Mouse (Mus musculus) c-Kit-positive CD71-positive TER-119-negative erythroid progenitor cells, embryonic 14.5 days (primary cell): ENCODE measurements around the gene Batf3.
"Not testable (repeated sequence)": the region's sequence is repeated elsewhere in the genome, so short reads cannot be mapped to it uniquely, and the experiment has no call there.

Source experiments
- DNase-seq: peaks from one replicate; pipeline ENCODE4 v3.0.0-alpha.2; 2013; ENCODE audit warnings: low read depth

The Batf3 gene

DNA sequence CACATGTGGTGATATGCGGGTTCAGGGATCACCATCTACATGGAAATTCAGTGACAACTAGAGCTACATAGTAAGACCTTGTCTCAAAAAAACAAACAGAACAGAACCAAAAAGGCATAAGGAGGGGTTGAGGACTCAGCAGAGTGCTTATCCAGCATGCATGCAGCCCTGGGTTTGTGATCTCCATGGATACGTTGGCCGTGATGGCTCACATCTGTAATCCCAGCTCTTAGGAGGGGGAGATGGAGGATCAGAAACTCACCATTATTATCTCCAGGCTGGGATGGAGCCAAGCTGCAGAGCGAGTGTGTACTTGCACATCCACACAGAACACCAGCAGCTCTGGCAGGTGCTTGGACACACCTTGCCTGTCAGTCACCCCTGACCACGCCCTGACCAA, 34.6 kb downstream of the Batf3 start:
- DNase-seq = no peak

GRCm38 (mm10) chr1:191132934-191133333, 35.3 kb downstream of the Batf3 start:
- DNase-seq = no peak

GRCm38 (mm10) chr1:191135406-191135805, 37.8 kb downstream of the Batf3 start:
- no peak for DNase-seq

DNA sequence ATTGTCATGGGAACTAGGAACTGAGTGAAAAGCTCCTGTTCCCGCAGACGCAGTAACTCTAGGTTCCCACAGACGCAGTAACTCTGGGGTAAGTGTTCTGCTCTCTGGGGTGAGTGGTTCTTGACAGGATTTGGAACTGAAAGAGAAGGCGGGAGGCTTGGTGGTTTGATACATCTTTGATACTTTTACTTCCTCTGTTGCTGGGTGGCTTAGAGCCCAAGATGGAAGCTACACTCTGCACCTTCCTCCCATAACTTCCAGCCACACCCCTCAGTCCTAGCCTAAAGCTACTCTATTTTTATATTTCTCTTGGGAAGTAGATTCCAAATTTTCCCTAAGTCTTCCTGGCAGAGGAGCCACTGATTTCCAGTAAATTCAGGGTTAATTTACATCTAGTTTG, 40.8 kb downstream of the Batf3 start:
- DNase-seq = no peak

DNA sequence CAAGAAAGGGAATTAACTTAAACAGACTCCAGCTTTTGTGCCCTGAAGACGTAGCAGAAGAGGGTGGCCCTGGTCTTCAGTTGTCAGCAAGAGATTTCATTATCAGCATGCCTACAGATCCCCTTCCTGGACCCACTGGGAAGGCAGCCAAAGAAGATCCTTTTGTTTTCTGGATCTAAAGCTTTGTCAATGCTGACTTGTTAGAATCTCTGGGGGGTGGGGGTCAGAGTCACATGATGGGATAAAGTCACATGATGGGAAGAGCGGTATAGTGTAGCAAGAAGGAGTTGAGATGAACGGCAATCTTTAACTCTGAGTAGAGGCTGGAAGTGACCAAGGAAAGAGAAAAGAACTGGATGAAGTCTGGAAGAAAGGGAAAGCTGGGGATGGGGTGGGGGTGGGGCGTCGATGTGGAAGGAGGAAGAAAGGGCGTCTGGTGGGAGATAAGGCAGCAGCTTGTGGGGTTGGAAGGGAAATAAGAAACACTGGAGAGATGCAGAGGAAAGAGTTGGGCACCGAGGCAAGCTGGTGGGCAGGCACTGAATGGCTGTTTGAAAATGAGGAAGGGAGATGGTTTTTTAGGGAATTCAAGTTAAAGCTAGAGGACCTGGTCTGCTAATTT, 41.3 kb downstream of the Batf3 start:
- no peak for DNase-seq

- no peak for DNase-seq
Observed at GRCm38 (mm10) chr1:191140983-191141382, 43.3 kb downstream of the Batf3 start.

GRCm38 (mm10) chr1:191149489-191149888, 51.8 kb downstream of the Batf3 start:
- DNase-seq = not testable (repeated sequence)

- DNase-seq = no peak
Observed at GRCm38 (mm10) chr1:191150924-191151605, 53.4 kb downstream of the Batf3 start.

DNA sequence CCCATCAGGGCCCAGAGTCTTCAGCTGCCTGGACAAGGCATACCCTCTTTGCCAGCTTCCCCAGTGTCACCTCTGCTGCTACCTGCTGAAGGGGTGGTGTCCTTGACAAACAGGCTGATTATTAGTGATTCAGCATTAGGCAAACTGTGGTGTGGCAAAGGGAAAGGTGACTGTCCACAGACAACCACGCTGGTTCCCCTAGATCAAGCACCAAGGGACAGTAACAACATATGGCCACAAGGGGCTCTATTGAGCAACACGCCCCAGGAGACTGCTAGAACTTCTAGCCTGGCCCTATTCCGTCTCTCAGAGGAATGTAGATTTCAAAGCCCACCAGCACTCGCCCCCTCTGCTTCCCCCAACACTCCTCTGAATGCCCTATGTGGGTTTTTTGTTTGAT, 55.4 kb downstream of the Batf3 start:
- no peak for DNase-seq

- DNase-seq = no peak
Observed at GRCm38 (mm10) chr1:191154314-191154713, 56.7 kb downstream of the Batf3 start.
